Mouse (Mus musculus) brain, embryonic 14.5 days (tissue): Measurements from ENCODE around the gene Nhp2.

Experiments used
- CTCF ChIP-seq: fragments of 200-500 bp; IDR thresholded peaks from 2 replicates; pipeline ENCODE4 v1.5.1; 2012; ENCODE audit warnings: inconsistent platforms, mild to moderate bottlenecking, moderate library complexity, borderline replicate concordance; ENCODE audit not compliant: insufficient read depth, insufficient read length; ENCODE audit errors: extremely low read depth
- POLR2A ChIP-seq: fragments of 200-500 bp; IDR thresholded peaks from 2 replicates; pipeline ENCODE4 v1.6.1; 2012; ENCODE audit warnings: mild to moderate bottlenecking, inconsistent platforms, borderline replicate concordance; ENCODE audit not compliant: poor library complexity, insufficient read depth, insufficient read length, severe bottlenecking; ENCODE audit errors: extremely low read depth

DNA sequence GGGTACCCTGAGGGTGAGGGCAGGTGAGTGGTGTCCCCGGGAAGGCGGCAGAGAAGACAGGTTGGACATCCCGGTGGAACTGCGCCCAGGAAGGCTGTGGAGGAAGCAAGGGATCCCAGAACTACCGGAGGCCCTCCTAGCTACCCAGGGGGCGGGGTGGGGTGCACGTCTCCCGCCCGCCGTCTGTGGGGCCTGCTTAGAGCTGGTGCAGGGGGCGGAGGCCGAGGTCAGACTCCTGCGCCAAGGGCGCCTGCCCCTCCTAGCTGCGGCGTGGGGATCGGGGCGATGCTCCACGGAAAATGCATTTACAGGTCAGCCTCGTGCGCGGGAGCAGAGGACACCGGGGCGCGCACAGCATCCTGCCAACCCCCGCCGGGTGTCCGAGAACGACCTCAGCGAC is 30.7 kb downstream of the Nhp2 start:
- TF ChIP-seq CTCF (no peak), POLR2A (no peak)
